Mouse (Mus musculus) heart, adult 10 weeks (tissue): ENCODE measurements around the gene Fbxw18. TPM values are rescaled to one million over a fixed set of nuclear protein-coding genes. Genes with fewer than 3 reads are reported as not detected.

Source experiments
- polyA plus RNA-seq: library from polyadenylated mRNA; stranded (reverse); fragments of 350-450 nt; fragmentation: Illumina TruSeq; extraction: RNeasy Lipid Tissue Mini Kit (QIAGEN cat#74804); gene quantifications from one replicate; pipeline ENCODE4 v1.2.3, GENCODE M21; 2014; ENCODE audit warnings: low read depth, low replicate concordance

The Fbxw18 gene
- polyA plus RNA-seq, result not detected

GRCm38 (mm10) chr9:109702600-109702999, at the start of gene Fbxw18:
Fbxw18 (minus strand) TSS chr9:109702700.

GRCm38 (mm10) chr9:109745989-109746388, 43.5 kb upstream of the Fbxw18 start, which contains the start of gene Fbxw26:
Fbxw26 (minus strand) TSS chr9:109746089.

GRCm38 (mm10) chr9:109664552-109664951, 37.9 kb downstream of the Fbxw18 start, which contains the start of gene Fbxw25:
Fbxw25 (minus strand) TSS chr9:109664652.

Other genes starting within 250 kb of the Fbxw18 start
- not detected for gene Fbxw19, start 206.8 kb downstream of the Fbxw18 start, polyA plus RNA-seq
- gene Fbxw15, start 134.4 kb downstream of the Fbxw18 start, polyA plus RNA-seq, result not detected
- gene Fbxw24, start 76.6 kb downstream of the Fbxw18 start, polyA plus RNA-seq, result not detected
- not detected for gene Fbxw25, start 38.0 kb downstream of the Fbxw18 start, polyA plus RNA-seq
- gene Fbxw26, start 43.4 kb upstream of the Fbxw18 start, polyA plus RNA-seq, result not detected
- not detected for gene Fbxw27, start 88.0 kb upstream of the Fbxw18 start, polyA plus RNA-seq
- not detected for gene Spink8, start 109.6 kb upstream of the Fbxw18 start, polyA plus RNA-seq
- 30.3 TPM for gene Nme6, start 130.0 kb upstream of the Fbxw18 start, polyA plus RNA-seq
- gene Camp, start 146.9 kb upstream of the Fbxw18 start, polyA plus RNA-seq, result not detected
- gene Cdc25a, start 172.9 kb upstream of the Fbxw18 start, polyA plus RNA-seq, result 4.0 TPM
- 202 TPM for gene Map4, start 228.8 kb upstream of the Fbxw18 start, polyA plus RNA-seq